Mouse (Mus musculus): ENCODE measurements at regions not wholly inside any gene's neighbourhood (a gene's known extent, or its start where the extent isn't known, plus 50 kb on each side); places are given as distances from the start of the nearest gene placed in this dataset.

GRCm38 (mm10) chr9:59198221-59198875 is 93.0 kb upstream of the Adpgk start:
- Histone ChIP-seq H3K27me3 (ENCODE audit: control insufficient read depth, insufficient read depth, low read length) (no peaks in the 10 kb centered on the region), H3K4me2 (replicated peaks; ENCODE audit: low read depth, low read length) (no peak overlapping the region), H3K4me1 (replicated peaks; ENCODE audit: control insufficient read depth, insufficient read depth, low read length) (no peaks in the 10 kb centered on the region), H3K4me3 (ENCODE audit: low read depth, low read length) (no peak overlapping the region), H3K36me3 (ENCODE audit: control insufficient read depth, insufficient read depth, low read length) (no peaks in the 10 kb centered on the region), H3K27ac (ENCODE audit: low read depth, low read length) (no peak overlapping the region), H3K9me3 (ENCODE audit: control insufficient read depth, low read length) (no peaks in the 10 kb centered on the region), H3K9ac (ENCODE audit: low read depth, low read length) (no peak overlapping the region)
- 55% methylated on average over 6 of the region's 6 CpGs for WGBS
- DNase-seq (ENCODE audit: low spot score) = no peak
- no peak for ATAC-seq (ENCODE audit: low FRiP score)

- 76% methylated on average over 12 of the region's 12 CpGs for WGBS
- H3K4me1 ChIP-seq (replicated peaks; ENCODE audit: control insufficient read depth, insufficient read depth, low read length) = no peaks in the 10 kb centered on the region
- ATAC-seq (ENCODE audit: low FRiP score) = no peak
Measured at GRCm38 (mm10) chr9:59197506-59197905, 93.9 kb upstream of the Adpgk start.

GRCm38 (mm10) chr9:59193971-59194370 is 97.4 kb upstream of the Adpgk start:
- Histone ChIP-seq H3K4me1 (replicated peaks; ENCODE audit: control insufficient read depth, insufficient read depth, low read length) (no peaks in the 10 kb centered on the region), H3K27ac (ENCODE audit: low read depth, low read length) (no peak overlapping the region), H3K36me3 (ENCODE audit: control insufficient read depth, insufficient read depth, low read length) (no peaks in the 10 kb centered on the region), H3K4me2 (replicated peaks; ENCODE audit: low read depth, low read length) (no peak overlapping the region), H3K27me3 (ENCODE audit: control insufficient read depth, insufficient read depth, low read length) (no peaks in the 10 kb centered on the region), H3K4me3 (ENCODE audit: low read depth, low read length) (no peak overlapping the region), H3K9me3 (ENCODE audit: control insufficient read depth, low read length) (no peaks in the 10 kb centered on the region), H3K9ac (ENCODE audit: low read depth, low read length) (no peak overlapping the region)
- DNase-seq (ENCODE audit: low spot score) (no peak), ATAC-seq (ENCODE audit: low FRiP score) (no peak)
- 91% methylated on average over 11 of the region's 11 CpGs for WGBS

More at GRCm38 (mm10) chr9:59197506-59197905, 93.9 kb upstream of the Adpgk start:
- Histone ChIP-seq H3K4me2 (replicated peaks; ENCODE audit: low read depth, low read length) (no peak overlapping the region), H3K9me3 (ENCODE audit: control insufficient read depth, low read length) (no peaks in the 10 kb centered on the region), H3K9ac (ENCODE audit: low read depth, low read length) (no peak overlapping the region), H3K27me3 (ENCODE audit: control insufficient read depth, insufficient read depth, low read length) (no peaks in the 10 kb centered on the region), H3K27ac (ENCODE audit: low read depth, low read length) (no peak overlapping the region), H3K4me3 (ENCODE audit: low read depth, low read length) (no peak overlapping the region), H3K36me3 (ENCODE audit: control insufficient read depth, insufficient read depth, low read length) (no peaks in the 10 kb centered on the region)
- no peak for DNase-seq (ENCODE audit: low spot score)

GRCm38 (mm10) chr9:59189141-59189540 is 102.2 kb upstream of the Adpgk start:
- DNase-seq (ENCODE audit: low spot score) (peak; percentile 46), ATAC-seq (ENCODE audit: low FRiP score) (peak; percentile 45; the same call in 1 of the 2 replicates)
- 60% methylated on average over 9 of the region's 9 CpGs for WGBS
- Histone ChIP-seq H3K9me3 (ENCODE audit: control insufficient read depth, low read length) (no peaks in the 10 kb centered on the region), H3K36me3 (ENCODE audit: control insufficient read depth, insufficient read depth, low read length) (no peaks in the 10 kb centered on the region), H3K4me3 (ENCODE audit: low read depth, low read length) (no peak overlapping the region), H3K4me2 (replicated peaks; ENCODE audit: low read depth, low read length) (no peak overlapping the region), H3K27ac (ENCODE audit: low read depth, low read length) (peak overlapping the region; percentile 36; the same call in 1 of the 2 replicates), H3K4me1 (replicated peaks; ENCODE audit: control insufficient read depth, insufficient read depth, low read length) (peaks cover 4% of the 10 kb centered on the region; the same call in 1 of the 2 replicates), H3K9ac (ENCODE audit: low read depth, low read length) (no peak overlapping the region), H3K27me3 (ENCODE audit: control insufficient read depth, insufficient read depth, low read length) (no peaks in the 10 kb centered on the region)

GRCm38 (mm10) chr9:59188411-59188810 is 102.9 kb upstream of the Adpgk start:
- H3K4me3 ChIP-seq (ENCODE audit: low read depth, low read length) = no peak overlapping the region
- no peak for DNase-seq (ENCODE audit: low spot score)
- peak overlapping the region; percentile 34; the same call in 1 of the 2 replicates for H3K27ac ChIP-seq (ENCODE audit: low read depth, low read length)
- WGBS = 55% methylated on average over 4 of the region's 4 CpGs
- H3K4me1 ChIP-seq (replicated peaks; ENCODE audit: control insufficient read depth, insufficient read depth, low read length) = peaks cover 4% of the 10 kb centered on the region; the same call in 1 of the 2 replicates
- ATAC-seq (ENCODE audit: low FRiP score) = no peak
- H3K36me3 ChIP-seq (ENCODE audit: control insufficient read depth, insufficient read depth, low read length) = no peaks in the 10 kb centered on the region
- H3K9me3 ChIP-seq (ENCODE audit: control insufficient read depth, low read length) = no peaks in the 10 kb centered on the region
- H3K27me3 ChIP-seq (ENCODE audit: control insufficient read depth, insufficient read depth, low read length) = no peaks in the 10 kb centered on the region
- H3K9ac ChIP-seq (ENCODE audit: low read depth, low read length) = no peak overlapping the region
- no peak overlapping the region for H3K4me2 ChIP-seq (replicated peaks; ENCODE audit: low read depth, low read length)

GRCm38 (mm10) chr9:59186326-59186725 is 105.0 kb upstream of the Adpgk start:
- H3K9me3 ChIP-seq (ENCODE audit: control insufficient read depth, low read length) = no peaks in the 10 kb centered on the region
- no peaks in the 10 kb centered on the region for H3K27me3 ChIP-seq (ENCODE audit: control insufficient read depth, insufficient read depth, low read length)
- H3K4me3 ChIP-seq (ENCODE audit: low read depth, low read length) = no peak overlapping the region
- WGBS = 70% methylated on average over 4 of the region's 4 CpGs
- no peak overlapping the region for H3K27ac ChIP-seq (ENCODE audit: low read depth, low read length)
- H3K4me1 ChIP-seq (replicated peaks; ENCODE audit: control insufficient read depth, insufficient read depth, low read length) = peaks cover 4% of the 10 kb centered on the region; the same call in 1 of the 2 replicates
- no peak for ATAC-seq (ENCODE audit: low FRiP score)
- no peak overlapping the region for H3K9ac ChIP-seq (ENCODE audit: low read depth, low read length)
- peak; percentile 16 for DNase-seq (ENCODE audit: low spot score)
- no peaks in the 10 kb centered on the region for H3K36me3 ChIP-seq (ENCODE audit: control insufficient read depth, insufficient read depth, low read length)
- no peak overlapping the region for H3K4me2 ChIP-seq (replicated peaks; ENCODE audit: low read depth, low read length)

- Histone ChIP-seq H3K4me1 (replicated peaks; ENCODE audit: control insufficient read depth, insufficient read depth, low read length) (peaks cover 4% of the 10 kb centered on the region; the same call in 1 of the 2 replicates), H3K36me3 (ENCODE audit: control insufficient read depth, insufficient read depth, low read length) (no peaks in the 10 kb centered on the region), H3K27me3 (ENCODE audit: control insufficient read depth, insufficient read depth, low read length) (no peaks in the 10 kb centered on the region), H3K9ac (ENCODE audit: low read depth, low read length) (no peak overlapping the region), H3K9me3 (ENCODE audit: control insufficient read depth, low read length) (no peaks in the 10 kb centered on the region), H3K4me3 (ENCODE audit: low read depth, low read length) (no peak overlapping the region), H3K4me2 (replicated peaks; ENCODE audit: low read depth, low read length) (no peak overlapping the region), H3K27ac (ENCODE audit: low read depth, low read length) (no peak overlapping the region)
- ATAC-seq (ENCODE audit: low FRiP score) (no peak), DNase-seq (ENCODE audit: low spot score) (no peak)
- WGBS = 80% methylated on average over 3 of the region's 3 CpGs
Measured at GRCm38 (mm10) chr9:59184089-59184488, 107.3 kb upstream of the Adpgk start.

GRCm38 (mm10) chr9:59182906-59183305 is 108.5 kb upstream of the Adpgk start:
- 77% methylated on average over 6 of the region's 6 CpGs for WGBS
- no peak for ATAC-seq (ENCODE audit: low FRiP score)
- no peak overlapping the region for H3K4me2 ChIP-seq (replicated peaks; ENCODE audit: low read depth, low read length)

GRCm38 (mm10) chr9:59182490-59182889 is 108.9 kb upstream of the Adpgk start:
- Histone ChIP-seq H3K27me3 (ENCODE audit: control insufficient read depth, insufficient read depth, low read length) (no peaks in the 10 kb centered on the region), H3K4me1 (replicated peaks; ENCODE audit: control insufficient read depth, insufficient read depth, low read length) (no peaks in the 10 kb centered on the region), H3K4me2 (replicated peaks; ENCODE audit: low read depth, low read length) (no peak overlapping the region), H3K36me3 (ENCODE audit: control insufficient read depth, insufficient read depth, low read length) (no peaks in the 10 kb centered on the region), H3K9me3 (ENCODE audit: control insufficient read depth, low read length) (no peaks in the 10 kb centered on the region), H3K27ac (ENCODE audit: low read depth, low read length) (no peak overlapping the region), H3K9ac (ENCODE audit: low read depth, low read length) (no peak overlapping the region), H3K4me3 (ENCODE audit: low read depth, low read length) (no peak overlapping the region)
- DNase-seq (ENCODE audit: low spot score) (no peak), ATAC-seq (ENCODE audit: low FRiP score) (no peak)
- WGBS = 79% methylated on average over 8 of the region's 8 CpGs

More at GRCm38 (mm10) chr9:59182906-59183305, 108.5 kb upstream of the Adpgk start:
- Histone ChIP-seq H3K27me3 (ENCODE audit: control insufficient read depth, insufficient read depth, low read length) (no peaks in the 10 kb centered on the region), H3K4me3 (ENCODE audit: low read depth, low read length) (no peak overlapping the region), H3K27ac (ENCODE audit: low read depth, low read length) (no peak overlapping the region), H3K36me3 (ENCODE audit: control insufficient read depth, insufficient read depth, low read length) (no peaks in the 10 kb centered on the region), H3K9ac (ENCODE audit: low read depth, low read length) (no peak overlapping the region), H3K9me3 (ENCODE audit: control insufficient read depth, low read length) (no peaks in the 10 kb centered on the region), H3K4me1 (replicated peaks; ENCODE audit: control insufficient read depth, insufficient read depth, low read length) (no peaks in the 10 kb centered on the region)
- DNase-seq (ENCODE audit: low spot score) = no peak
